Mouse (Mus musculus) olfactory bulb, adult 2 months (tissue): ENCODE data around the gene Resp18. TPM values are rescaled to one million over a fixed set of nuclear protein-coding genes. Genes with fewer than 3 reads are reported as not detected.

Experiments used
- H3K27ac ChIP-seq: fragments of 200-500 bp; 2 replicates; pipeline ENCODE4 v1.5.1; 2012; ENCODE audit warnings: low read depth, low read length; ENCODE audit not compliant: insufficient read depth
- H3K4me1 ChIP-seq: fragments of 200-500 bp; 2 replicates; pipeline ENCODE4 v1.6.1; 2012; ENCODE audit warnings: low read length; ENCODE audit not compliant: control insufficient read depth, insufficient read depth
- H3K4me3 ChIP-seq: fragments of 200-500 bp; 2 replicates; pipeline ENCODE4 v1.5.1; 2012; ENCODE audit warnings: mild to moderate bottlenecking, low read depth, low read length, moderate library complexity; ENCODE audit not compliant: insufficient read depth
- CTCF ChIP-seq: fragments of 200-500 bp; IDR thresholded peaks from 2 replicates; pipeline ENCODE4 v1.5.1; 2012; ENCODE audit warnings: low read depth, mild to moderate bottlenecking, low read length, moderate library complexity; ENCODE audit not compliant: insufficient read depth
- POLR2A ChIP-seq: fragments of 200-500 bp; IDR thresholded peaks from 2 replicates; pipeline ENCODE4 v1.6.1; 2012; ENCODE audit warnings: mild to moderate bottlenecking, low read depth, low read length, moderate library complexity; ENCODE audit not compliant: insufficient read depth
- WGBS: fragments of 180-500 bp; shearing (Covaris S2); methylation state at CpG from one replicate; pipeline ENCODE4 v1.1.7; 2018; 5-methylcytosine and 5-hydroxymethylcytosine counted together
- polyA plus RNA-seq: library from polyadenylated mRNA; stranded (reverse); fragments of >200 nt; gene quantifications from 2 replicates; pipeline ENCODE4 v1.2.4, GENCODE M21; 2012; ENCODE audit warnings: low replicate concordance; ENCODE audit not compliant: missing spikeins, insufficient read depth, insufficient read length

Resp18 gene
- polyA plus RNA-seq, 1 experiment, result not detected

DNA sequence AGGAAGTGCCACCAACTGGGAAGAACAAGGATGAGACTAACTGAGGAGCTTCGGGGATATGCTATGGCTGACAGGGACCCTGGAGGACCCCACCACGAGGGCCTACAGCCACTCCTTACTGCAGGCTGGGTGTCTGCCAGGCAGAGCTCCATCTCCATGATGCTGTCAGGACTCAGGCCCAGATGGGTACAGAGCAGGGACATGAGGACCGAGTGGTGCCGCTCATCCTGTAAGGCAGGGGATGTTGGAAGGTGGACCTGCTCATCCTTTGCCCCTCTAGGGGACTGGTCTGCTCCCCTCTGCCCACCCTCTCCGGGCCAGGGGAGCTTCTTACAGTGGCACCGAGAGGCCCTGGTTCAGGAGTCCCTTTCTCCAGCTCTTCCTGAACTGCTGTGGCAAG is 36.8 kb upstream of the Resp18 start:
- WGBS, result 92% methylated on average over 6 of the region's 6 CpGs
- Histone ChIP-seq H3K4me3 (no peak overlapping the region), H3K27ac (no peak overlapping the region), H3K4me1 (peaks cover 11% of the 10 kb centered on the region)
- TF ChIP-seq POLR2A (no peak), CTCF (no peak)

DNA sequence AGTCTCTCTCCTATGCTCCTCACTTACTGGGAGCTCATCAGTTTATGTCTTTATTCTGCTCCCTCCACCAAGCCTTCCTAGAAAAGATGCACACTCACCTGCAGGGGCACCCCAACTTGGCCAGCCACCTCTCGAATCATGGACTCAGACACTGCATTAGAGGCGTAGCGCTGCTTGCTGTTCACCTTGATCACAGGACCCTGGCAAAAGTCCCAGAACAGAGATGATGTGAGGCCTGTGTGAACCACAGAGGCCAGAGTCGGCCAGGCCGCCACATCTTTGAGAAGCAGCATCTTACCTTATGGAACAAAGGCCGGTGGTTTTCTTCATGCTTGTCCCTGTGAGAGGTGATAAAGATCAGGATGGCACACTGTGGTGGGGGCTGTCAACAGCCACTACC is 33.5 kb upstream of the Resp18 start:
- 93% methylated on average over 6 of the region's 6 CpGs for WGBS
- TF ChIP-seq CTCF (no peak), POLR2A (no peak)
- H3K4me1 ChIP-seq, result peaks cover 10% of the 10 kb centered on the region
- no peak overlapping the region for H3K4me3 ChIP-seq
- no peak overlapping the region for H3K27ac ChIP-seq

GRCm38 (mm10) chr1:75304662-75305061 is 26.4 kb upstream of the Resp18 start:
- Histone ChIP-seq H3K4me1 (no peaks in the 10 kb centered on the region), H3K27ac (no peak overlapping the region), H3K4me3 (no peak overlapping the region)
- WGBS, result 79% methylated on average over 2 of the region's 2 CpGs
- TF ChIP-seq CTCF (no peak), POLR2A (no peak)

DNA sequence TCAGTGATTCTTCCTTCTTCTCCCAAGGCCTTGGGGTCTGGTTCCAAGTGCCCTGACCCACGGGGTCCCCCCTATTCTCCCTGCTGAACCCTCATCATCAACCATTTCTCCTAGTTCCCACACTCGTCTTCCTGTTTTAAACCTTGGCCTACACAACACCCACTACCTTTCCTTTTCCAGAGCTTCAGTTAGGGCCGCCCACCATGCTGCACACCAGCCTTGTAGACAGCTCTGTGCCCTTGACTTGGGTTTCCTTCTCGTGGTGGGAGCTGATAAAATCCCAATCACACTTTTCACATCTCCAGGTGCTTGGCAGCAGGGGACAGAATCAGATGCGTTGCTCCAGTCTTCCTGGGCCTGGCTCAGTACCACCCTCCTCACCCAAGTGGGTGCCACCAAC is 16.1 kb upstream of the Resp18 start:
- no peak for TF ChIP-seq CTCF
- TF ChIP-seq POLR2A, result no peak
- WGBS, result 59% methylated on average over 5 of the region's 5 CpGs
- no peak overlapping the region for H3K27ac ChIP-seq
- peaks cover 29% of the 10 kb centered on the region for H3K4me1 ChIP-seq
- H3K4me3 ChIP-seq, result no peak overlapping the region

- Histone ChIP-seq H3K27ac (peak overlapping the region; percentile 64; the same call in 1 of the 2 replicates), H3K4me1 (peaks cover 33% of the 10 kb centered on the region), H3K4me3 (no peak overlapping the region)
- TF ChIP-seq CTCF (no peak), POLR2A (no peak)
- 88% methylated on average over 5 of the region's 5 CpGs for WGBS
Measured at GRCm38 (mm10) chr1:75293331-75293701, 15.1 kb upstream of the Resp18 start.

GRCm38 (mm10) chr1:75292476-75293330 is 14.5 kb upstream of the Resp18 start:
- Histone ChIP-seq H3K4me3 (no peak overlapping the region), H3K27ac (peak overlapping the region; percentile 64), H3K4me1 (peaks cover 33% of the 10 kb centered on the region)
- no peak for TF ChIP-seq POLR2A
- no peak for TF ChIP-seq CTCF
- WGBS, result 38% methylated on average over 12 of the region's 12 CpGs

DNA sequence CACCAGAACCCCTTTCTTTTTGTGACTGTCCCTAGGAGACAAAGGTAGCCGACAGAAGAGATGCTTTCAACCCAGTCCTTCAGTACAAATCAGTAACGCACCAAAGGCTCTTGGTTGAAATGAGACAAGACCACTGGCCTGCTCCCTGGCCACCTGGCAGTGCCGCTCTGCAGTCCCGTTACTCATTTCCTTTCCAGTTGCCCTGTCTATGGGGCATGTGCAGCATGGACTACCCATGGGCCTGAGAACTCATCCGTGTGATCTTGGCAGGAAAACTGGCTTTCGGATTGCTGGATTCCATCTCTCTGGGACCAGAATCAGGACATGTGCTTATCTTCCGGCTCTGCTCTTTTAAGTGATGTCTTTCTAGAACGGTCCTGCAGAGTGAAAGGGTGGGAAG is 13.1 kb upstream of the Resp18 start:
- TF ChIP-seq CTCF, result no peak
- no peak for TF ChIP-seq POLR2A
- H3K27ac ChIP-seq, result no peak overlapping the region
- 91% methylated on average over 8 of the region's 8 CpGs for WGBS
- H3K4me3 ChIP-seq, result no peak overlapping the region
- peaks cover 33% of the 10 kb centered on the region for H3K4me1 ChIP-seq

DNA sequence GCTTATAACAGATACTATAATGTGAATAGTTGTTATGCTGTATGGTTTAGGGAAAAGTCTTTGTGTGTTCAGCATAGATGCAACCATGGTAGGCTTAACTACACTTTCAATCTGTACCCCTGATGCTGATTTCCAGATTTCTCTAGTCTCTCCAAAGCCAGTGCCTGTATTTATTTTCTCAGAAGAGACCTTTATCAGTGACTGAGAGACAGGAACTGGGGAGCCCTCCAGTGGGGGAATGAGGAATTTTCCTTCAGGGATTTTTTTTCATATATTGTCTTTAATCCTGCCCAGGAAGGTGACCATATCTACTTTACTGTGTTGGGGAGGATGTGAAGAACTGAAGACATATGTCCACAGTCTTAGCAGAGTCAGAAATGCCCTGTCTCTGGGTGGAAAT is 12.4 kb upstream of the Resp18 start:
- no peak overlapping the region for H3K27ac ChIP-seq
- no peak for TF ChIP-seq POLR2A
- TF ChIP-seq CTCF, result no peak
- no peak overlapping the region for H3K4me3 ChIP-seq
- peaks cover 33% of the 10 kb centered on the region for H3K4me1 ChIP-seq

DNA sequence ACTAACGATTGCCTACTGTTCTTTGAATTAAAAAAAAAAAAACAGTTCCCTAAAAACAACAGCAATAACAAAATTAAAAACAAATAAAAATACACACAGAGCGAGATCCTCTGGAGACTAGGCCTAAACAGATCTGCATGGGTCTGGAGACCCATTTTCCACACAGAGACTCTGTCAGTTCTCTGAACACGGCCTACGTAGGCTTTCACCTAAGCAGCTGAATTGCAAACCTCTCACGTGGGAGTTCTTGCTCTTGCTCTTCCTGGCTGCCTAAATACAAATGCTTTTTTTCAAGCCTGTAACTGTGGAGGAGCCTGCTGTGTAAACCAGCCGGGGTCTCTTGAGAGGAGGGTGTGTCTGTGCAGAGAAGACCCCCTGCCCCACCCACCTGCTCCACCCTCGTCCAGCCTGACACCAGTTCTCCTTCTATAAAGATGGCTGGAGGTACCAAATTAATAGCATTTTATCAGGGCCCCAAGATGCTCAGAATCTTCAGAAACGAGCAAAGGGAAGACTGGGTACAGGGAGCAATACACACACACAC is 11.7 kb upstream of the Resp18 start:
- WGBS, result 22% methylated on average over 8 of the region's 8 CpGs
- Histone ChIP-seq H3K4me1 (peaks cover 33% of the 10 kb centered on the region), H3K4me3 (no peak overlapping the region), H3K27ac (peak overlapping the region; percentile 68)
- TF ChIP-seq CTCF (no peak), POLR2A (no peak)
